Mouse (Mus musculus) liver, adult 2 months (tissue): ENCODE results near the gene Man1b1.

ENCODE experiments used
- CTCF ChIP-seq: fragments of 200-500 bp; IDR thresholded peaks from 2 replicates; pipeline ENCODE4 v1.5.1; 2011; ENCODE audit warnings: low read depth, low read length, control low read depth
- POLR2A ChIP-seq: fragments of 200-500 bp; IDR thresholded peaks from 2 replicates; pipeline ENCODE4 v1.6.1; 2011; ENCODE audit warnings: low read length, control low read depth; ENCODE audit not compliant: insufficient read depth; ENCODE audit errors: extremely low read depth

DNA sequence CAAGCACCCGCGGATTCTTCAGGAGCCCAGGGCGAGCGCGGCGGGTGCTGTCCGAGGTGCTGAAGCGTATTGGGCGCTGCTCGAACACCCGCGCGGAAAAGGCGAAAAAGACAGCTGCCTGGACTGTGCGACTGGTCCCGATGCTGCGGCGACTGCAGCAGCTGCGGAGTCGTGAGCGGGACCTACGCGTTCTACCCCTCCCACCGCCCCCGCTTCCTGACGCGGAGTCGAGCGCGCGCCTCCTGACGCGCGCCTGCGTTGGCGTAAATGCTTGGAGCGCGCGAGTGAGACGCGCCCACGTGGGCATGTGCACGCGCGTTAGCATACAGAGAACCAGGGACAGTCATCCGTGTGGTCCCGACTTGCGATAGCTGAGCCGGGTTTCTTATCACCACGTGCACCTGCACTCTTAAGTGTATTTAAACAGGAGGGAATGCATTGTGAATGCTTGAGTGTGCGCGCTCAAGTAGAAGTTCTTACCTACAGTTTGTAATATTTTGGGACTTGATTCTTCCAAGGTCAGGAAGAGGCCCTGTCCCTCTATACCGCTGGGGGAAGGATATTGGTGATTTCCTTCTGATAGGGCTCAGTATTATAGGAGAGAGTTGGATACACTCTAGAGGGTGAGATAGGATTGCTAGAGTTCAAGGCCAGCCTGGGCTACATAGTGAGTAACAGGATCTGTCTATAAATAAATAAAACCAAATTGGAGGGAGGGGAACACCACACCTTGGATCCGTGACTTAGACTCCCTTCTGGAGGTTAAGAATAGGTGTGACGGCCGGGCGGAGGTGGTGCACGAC, 13.0 kb upstream of the Man1b1 start, which contains the start of gene Grin1:
- TF ChIP-seq POLR2A = no peak
- TF ChIP-seq CTCF = no peak
